Mouse (Mus musculus): ENCODE results near the gene Kif21a.

Gene Kif21a

DNA sequence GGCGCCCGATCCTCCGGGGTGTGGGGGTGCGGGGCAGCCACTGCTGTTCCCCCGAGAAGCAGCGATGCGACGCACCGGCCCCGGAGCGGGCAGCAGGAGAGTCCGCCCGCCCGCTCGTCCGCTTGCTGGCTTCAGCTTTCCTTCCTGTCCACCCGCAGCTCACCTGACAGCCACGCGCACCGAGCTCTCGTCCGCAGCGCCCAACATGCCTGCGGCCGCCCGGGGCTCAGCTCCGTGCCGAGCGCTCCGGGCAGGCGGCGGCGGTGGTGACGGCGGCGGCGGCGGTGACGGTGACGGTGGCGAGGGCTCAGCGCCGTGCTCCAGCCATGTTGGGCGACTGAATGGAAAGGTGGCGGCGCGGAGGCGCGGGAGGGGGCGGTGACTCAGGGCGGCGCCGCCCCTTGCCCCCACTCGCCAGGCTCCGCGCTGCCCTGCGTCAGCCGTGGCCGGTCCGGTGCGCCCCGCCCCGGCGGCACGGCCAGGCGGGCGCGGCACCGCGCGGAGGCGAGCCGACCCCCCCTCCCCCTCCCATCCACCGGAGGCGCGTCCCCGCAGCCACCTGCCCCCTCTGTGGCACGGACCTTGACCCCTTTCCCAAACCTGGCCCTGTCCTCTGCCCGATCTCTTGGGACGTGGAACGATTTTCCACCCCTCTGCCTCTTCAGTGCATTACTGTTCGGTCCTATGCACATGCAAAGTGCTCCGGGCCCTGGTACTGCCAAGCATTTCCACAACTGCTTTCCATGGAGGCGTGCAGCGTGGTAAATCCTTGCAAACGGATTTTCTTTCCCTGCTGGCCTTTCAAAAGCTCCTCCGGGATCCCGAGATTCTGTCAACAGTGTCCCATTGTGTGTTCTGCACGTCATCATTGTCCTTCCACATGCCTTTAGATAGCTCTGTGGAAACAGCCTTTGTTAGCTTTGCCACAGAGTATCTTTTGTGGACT is at the start of gene Kif21a:
Gene Kif21a (minus strand): TSS at position 453 of the 946 bp plus-strand sequence.
- DNase-seq: peak; percentile 17

DNA sequence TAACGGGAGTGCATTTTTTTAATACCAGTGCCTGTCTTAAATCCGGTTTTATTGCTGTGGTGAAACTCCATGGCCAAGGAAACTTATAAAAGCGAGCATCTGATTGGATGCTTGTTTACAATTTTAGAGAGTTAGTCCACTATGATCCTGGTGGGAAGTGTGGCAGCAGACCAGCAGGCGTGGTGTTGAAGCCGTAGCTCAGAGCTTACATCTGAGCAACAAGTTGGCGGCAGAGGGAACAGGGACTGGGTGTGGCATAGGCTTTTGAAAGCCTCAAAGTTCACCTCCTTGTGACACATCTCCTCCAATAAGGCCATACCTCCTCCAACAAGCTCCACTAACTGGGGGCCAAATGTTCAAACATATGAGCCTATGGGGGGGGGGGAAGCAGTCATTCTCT is 46.9 kb upstream of the Kif21a start:
- no peak for DNase-seq

DNA sequence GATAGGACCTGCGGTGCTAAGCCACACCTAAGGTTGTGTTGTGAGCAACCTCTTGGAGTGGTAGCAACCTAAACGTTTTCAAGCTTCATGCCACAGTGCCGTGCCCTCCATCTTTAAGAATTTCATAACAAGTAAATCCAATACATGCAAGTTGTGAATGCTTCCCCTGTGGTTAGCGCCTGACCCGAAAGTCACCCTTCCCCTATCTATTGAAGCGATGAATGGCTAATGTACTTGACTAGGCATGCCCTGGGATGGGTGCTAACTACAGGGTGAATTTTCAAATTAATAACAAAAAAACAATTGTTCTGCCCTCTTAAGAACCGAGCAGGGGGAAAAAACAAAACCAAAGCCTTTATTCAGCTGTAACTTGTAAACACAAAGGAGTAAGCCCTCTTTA is 39.7 kb upstream of the Kif21a start:
- DNase-seq: no peak

DNA sequence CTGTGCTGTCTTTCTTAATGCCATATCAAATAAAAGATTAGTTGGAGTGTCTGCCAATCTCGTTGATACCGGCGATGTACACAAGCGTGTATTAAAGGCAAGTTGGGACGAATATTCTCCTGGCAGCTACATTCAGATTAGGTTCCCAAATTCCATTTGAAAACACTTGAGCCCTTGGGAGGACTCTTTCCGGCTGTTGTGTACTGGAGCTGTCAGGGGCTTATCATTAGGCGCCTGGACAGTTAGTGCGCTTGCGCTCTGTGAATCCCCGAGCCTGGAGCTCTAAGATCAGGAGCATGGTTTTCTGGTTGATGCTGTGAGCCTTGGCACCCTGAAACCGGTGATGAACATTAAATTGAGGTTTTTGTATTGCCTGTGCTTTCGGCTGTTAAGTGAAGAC is 38.3 kb upstream of the Kif21a start:
- DNase-seq: no peak

DNA sequence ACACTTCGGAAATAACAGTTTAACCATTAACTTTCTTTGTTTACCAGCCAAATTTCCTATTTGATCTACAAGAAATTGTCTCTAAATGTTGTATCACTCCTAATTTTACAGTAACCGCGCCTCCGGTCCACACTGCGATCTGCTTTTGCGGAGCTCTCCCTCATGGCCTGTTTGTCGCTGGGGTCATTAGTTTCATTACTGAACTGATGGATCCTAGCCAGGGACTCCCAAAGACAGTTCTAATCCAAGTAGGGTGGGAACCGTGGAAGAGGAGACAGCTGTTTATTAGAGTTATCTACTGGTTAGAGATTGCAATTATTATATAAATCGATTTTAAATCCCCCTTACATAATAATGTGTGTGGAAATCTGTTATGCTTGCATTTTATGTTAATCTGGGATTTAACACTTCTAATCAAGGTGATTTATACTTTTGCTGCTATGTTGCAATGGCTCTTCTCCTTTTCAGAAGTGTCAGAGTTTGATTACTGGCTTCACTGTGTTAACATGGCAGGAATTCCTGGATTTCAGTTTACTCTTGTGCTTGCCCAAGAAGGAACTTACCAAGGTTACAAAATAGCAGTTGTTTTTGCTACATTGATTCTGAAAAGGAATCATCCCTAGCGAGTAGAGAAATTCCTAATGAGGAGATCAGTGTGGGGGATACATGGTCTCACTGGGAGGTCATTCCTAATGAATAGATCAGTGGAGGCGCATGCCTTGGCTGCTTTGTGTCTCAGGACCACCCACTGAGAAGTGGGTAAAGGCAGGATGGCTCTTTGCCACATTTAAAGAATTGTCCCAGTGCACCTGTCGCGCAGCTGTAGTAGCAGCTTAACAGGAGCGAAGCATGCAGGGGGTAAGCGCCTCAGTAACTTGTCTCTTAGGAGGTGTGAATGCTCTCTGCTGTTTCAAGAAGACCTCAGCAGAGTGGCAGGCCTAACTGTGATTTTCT is 28.0 kb upstream of the Kif21a start:
- DNase-seq: no peak

DNA sequence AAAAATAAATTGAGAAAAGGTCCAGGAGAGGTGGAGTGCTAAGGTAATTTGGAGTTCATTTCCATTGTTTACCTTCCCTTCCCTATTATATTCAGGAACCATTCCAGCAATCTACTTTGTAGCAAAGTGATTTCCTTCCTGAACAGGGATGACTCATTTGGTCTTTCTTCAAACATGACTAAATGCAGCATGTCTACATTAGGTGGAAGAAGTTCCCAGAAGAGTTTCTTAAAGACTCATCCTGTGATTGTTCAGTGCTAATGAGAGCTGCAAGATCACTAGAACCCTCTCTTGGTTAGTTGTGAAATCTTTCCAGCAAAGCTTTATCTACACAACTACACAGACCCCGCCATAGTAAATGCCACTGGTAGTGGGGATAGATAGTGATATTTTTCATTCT is 22.7 kb upstream of the Kif21a start:
- no peak for DNase-seq

DNA sequence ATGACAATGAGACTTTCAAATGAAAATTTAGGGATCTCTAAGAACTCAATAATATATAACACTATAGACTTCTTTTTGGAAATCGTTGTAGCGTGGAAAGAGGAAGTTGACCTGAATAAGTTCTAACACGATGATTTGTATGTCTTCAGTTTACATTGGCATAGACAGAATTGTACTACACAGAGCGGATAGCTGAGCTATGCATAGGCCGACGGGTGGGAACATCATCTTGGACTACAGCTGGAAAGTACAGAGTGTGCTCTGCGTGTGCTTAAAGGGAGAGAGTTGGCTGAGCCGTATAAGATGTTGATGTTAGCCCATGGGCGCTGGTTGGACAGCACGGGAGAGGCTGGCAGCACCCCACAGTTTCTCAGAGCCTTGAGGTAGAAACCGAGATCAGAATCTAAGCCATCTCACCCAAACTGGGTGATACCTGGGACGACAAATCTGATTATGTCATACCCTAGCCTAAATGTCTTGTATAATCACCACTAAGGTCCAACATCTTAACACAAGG is 14.6 kb upstream of the Kif21a start:
- no peak for DNase-seq

DNA sequence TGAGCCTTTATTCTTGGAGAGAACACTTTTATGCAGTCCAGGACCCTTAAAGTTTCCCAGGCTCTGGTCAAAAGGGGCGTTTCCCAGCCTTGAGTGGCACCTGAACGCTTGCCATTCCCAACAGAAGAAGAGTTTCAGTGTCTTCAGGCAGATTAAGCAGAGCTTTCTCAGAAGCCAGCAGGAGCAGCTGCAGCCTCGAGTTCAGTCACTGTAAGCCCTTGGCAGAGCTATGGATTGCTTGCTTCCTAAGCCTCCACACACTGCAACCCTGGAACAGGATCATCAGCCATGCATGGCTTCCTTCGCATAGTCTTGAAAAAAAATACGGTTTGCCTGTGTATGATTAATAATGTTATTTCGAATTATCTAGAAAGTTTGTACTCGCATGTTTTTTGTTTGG is 14.1 kb upstream of the Kif21a start:
- no peak for DNase-seq

DNA sequence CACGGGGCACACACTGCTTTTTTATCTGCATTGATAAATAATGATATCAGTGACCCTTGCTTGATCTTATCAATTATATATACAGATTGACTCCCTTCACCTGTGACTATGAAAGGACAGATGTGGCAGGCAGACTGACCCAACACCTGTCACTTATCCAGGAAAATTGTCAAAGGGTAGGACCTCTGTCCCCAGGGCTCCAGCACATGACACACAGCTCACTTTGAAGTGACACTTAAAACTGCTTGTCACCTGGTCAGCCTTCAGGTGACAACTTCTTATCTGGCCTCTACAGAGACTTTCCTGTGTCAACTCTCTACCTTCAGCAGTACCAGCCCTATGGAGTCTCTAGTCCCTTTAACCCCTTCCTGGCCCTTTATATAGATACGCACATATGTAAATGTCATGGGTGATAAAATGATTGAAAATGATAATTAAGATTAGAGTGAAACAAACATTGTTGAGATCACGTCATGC is 7.2 kb upstream of the Kif21a start:
- no peak for DNase-seq

DNA sequence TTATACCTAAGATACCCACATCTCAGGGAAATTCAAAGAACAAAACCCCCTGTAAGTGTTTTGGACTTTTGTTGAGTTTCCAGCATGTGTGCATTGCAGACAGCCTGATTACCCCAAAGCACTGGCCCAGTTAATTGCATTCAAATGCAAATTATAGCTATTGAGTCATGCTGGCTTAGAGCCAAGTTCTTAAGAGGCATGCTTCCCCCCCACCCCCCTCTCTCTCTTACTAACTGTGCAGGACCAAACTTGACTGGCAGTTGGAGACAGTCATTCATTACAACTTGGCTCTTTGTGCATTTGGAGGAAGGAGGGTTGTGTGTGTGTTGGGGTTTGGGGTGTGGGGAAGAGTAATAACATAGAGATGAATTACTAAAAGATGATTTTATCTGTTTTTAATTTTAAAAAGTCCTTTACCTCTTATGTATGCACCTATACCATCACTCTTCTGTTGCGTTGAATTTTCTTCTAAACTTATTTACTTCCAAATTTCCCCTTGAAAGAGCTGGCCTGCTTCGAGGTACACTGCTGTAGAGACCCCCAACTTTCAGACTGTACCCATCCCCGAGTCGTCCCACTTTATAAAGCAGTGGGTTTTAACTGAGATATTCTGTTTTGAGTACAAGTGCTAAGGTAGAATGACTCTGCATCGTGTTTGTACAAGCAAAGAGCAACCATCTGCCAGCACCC is 6.6 kb upstream of the Kif21a start:
- DNase-seq: no peak

DNA sequence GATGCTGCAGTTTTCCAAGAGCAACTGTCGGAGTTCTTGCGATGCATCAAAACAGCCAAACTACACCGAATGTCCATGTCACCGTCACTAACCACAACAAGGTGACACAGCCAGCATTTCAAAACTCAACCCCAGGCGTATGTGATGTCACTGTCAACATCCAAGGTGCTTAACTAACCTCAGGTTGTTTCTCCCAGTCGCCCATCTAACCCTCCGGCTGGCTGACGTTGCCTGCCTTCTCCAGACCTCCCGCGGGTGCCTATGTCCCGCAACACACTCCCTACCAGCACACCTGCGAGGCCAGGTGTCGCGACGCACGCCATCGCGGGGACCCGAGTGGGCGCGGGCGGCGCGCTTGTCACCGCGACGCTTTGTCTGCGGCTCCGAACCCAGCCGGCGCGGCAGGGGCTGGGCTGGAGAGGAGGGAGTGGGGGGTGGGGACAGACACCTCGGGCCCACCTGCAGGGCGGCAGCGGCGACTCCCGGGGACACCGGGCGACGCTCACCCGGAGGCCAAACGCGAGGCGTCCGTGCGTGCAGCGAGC is 725 bp downstream of the Kif21a start:
- no peak for DNase-seq

DNA sequence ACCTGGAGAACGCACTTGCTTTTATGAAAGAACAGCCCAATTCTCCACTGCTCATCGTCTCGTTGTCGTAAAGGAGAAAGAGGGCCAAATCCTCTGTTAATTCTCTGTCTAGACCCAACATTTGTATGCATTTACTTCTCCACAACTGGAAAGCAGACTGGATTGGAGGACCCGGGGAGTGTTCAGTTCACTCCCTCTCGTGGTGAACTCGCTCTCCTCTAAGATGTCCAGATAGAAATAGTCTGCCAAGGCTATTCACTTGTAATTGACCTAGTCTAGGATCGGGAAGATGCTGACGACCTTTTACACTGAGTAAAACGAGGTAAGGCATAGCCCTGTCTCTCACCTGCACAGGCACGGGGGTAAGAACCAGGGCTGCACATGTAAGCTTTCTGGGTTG is 2.1 kb downstream of the Kif21a start:
- no peak for DNase-seq

DNA sequence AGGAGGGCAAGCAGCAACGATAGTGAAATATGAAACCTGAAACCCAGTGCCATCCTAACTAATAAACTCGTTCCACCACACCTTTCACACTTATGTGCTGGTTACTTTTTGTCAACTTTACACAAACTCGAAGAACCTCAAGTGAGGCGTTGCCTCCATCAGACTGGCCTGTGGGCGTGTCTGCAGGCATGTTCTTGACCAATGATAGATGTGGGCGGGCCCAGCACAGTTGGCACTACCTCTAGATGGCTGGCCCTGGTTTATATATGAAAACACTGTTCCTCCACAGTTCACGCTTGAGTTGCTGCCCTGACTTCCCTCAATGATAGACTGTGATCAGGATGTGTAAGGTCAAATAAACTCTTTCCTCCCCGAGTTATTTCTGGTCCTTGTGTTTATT is 3.2 kb downstream of the Kif21a start:
- DNase-seq: no peak

DNA sequence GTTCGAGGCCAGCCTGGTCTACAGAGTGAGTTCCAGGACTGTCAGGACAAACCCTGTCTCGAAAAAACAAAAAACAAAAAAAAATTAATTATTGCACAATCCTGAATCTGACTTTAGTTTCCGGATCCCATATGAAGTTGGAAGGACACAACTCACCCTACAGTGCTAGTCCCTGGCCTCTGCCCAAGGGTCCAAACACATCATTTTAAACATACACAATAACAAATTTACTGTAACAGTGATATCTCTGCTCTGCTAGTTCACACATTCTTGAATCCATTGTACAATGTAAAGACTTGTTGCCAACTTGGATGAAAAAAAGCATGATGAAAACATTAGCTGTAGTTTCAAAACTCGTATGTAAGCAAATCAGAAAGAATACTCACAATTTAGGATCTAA is 6.5 kb downstream of the Kif21a start:
- no peak for DNase-seq

DNA sequence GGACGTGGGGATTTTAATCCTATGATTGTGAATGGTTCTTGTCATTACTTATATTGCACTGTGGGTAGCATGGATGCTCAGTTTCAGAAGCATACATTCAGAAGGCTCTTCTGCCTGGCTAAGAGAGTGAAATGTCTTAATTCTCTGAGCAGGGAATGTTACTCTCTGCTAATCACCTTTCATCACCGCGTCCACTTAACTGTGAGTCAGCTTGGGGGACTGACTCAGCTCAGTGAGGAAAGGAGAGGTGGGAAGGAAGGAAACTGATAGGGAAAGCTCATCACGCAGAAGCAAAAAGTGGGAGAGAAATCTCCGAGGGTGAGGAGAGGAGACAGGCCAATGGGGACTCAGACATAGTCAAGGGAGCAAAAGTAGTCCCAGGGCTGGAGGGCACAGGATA is 10.9 kb downstream of the Kif21a start:
- no peak for DNase-seq

DNA sequence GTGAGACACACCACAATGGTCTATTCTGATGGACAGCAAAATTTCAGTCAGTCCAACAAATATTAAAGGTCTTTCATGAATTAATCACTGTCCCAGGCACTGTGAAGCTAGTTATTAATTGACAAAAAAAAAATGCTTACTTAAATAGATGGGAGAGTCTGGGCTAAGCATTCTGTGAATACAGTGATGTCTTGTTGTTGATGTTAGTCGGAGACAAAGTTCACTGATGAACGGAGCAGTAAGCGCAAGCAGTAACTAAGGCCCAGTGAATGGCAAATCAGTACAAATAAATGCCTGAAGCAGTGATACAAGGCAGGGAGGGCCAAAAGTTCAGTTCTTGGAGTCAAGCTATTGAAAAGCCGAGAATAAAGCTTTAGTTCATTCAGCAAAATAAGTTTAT is 15.7 kb downstream of the Kif21a start:
- DNase-seq: no peak

DNA sequence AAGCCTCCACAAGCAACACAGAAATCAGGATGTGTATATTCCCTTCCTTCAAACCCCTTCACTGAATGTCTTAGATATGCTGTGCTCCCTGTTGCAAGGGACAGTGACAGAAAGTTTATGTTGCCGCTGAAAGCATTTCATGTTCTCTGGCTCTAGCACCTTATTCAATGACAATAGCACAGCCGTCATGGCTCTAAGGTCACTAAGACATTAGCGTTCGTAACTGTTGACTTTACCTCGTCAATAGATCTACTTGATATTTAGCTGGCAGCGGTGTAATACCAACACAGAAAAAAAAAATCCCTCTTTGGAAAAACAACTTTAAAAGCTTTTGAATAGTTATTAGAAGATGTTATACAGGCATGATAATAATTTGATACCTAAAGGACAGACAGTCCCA is 16.2 kb downstream of the Kif21a start:
- DNase-seq: no peak

DNA sequence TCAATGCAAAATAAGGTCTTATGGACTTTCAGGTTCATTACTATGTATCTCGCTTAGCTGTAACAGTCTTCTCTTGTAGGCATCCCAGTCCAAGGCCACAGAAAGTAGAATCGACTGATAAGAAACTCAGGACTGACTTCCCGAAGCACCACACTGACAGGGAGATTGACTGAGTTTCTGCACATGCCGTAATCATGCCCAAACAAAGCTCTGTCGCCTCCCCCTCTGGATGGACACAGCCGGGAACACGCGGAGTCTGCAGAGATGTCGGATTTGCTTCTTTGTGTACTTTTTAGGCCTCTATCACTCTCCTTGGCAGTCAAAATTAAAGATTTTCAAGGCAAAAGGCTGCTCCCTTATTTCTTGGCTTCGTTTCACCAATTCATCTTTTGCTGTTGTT is 20.8 kb downstream of the Kif21a start:
- DNase-seq: no peak

DNA sequence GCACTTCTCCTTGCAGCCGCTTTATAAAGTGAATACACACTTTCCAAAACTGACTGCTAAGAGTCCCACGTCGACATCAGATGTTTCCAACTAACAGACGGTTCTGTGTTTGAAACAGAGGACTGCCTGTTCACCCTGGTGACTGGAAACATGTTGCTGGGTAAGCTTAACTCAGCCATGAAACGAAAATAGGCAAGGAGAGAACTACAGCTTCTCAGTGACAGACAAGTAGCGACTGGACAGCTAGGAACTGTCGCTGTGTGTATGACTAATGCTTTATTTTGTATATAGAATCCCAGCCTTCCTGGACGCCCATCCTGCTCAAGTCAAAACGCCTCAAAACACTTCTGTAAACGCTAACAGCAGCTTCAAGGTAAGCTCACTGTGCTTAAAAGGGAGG is 21.3 kb downstream of the Kif21a start:
- no peak for DNase-seq

DNA sequence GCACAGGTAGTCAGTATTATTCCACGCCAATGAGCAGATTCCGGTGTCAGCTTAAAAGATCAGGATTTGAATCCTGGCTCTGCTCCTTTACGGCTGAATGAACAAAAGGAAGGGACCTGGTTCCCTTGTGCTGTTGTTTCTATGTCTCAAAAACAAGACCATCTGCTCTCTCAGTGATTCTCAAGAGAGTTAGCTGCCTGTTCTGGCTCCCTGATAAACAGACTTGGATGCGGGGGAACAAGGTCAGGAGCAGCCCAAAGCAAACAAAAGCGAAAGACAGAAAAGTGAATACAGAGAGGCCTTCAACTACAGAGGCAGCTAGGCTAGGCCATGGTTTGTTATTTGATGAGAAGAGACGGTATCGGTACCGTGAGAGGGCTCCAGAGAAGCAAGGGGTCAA is 27.5 kb downstream of the Kif21a start:
- DNase-seq: no peak

DNA sequence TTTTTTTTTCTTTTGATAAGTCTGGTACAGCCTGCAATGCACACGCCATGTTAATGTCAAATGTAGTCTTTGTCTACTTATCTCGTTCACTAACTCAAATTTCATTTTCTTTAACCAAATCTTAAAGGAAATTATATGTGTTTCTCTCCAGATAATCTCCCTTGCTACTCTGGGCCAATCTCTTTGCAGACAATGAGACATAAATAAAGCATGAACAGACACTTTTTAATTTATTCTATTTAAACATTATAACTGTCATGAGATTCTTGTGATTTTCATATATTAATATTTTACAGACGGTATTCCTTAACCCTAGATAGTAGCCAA is 30.9 kb downstream of the Kif21a start:
- no peak for DNase-seq

DNA sequence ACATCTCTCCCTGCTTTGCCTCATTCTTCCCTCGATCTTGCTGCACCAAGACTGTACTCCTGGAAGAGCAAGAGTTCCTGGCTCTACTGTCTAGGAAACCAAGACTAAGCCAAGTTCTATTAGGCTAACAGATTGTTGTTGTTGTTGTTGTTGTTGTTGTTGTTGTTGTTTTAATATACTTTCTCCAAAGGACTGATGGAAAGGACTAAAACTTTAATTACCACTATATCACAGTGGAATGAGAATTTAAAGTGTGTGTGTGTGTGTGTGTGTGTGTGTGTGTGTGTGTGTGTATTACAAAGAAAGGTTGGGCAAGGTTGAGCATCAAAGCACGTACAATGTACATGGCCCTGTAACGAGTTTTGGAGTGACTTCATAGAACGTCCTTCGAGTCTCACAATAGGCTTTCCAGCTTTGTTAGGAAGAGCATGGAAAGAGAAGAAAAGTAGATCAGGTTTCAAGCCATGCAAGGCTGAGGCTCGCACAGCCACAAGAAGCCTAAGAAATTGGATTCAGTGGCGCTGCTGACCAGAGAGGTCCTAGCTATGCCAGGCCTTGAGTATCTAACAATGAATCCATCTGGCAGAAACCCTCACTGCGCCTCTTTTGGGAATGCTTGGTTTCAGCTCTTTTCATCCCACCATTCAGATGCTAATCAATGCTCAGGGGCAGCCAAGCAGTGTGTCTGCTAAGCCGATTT is 31.4 kb downstream of the Kif21a start:
- DNase-seq: no peak

Measured in thymus, postnatal 4 days (tissue).